Mouse (Mus musculus) T-helper 17 cell (primary cell): ENCODE data around the gene Npm1.

Experiments
- in situ Hi-C, 2 experiments: fragments of 300-600 bp; cut with MboI, MseI; formaldehyde crosslinking; loops; 1 replicate in 1 of 2; 2 replicates in 1 of 2; pipeline ENCODE4 v1.15.1; 2025; ENCODE audit warnings: high pct_unique_total_duplicates in 2 of 2

The Npm1 gene

GRCm38 (mm10) chr11:33181804-33182203 lies 18.8 kb upstream of the Npm1 start:
- in situ Hi-C loops, result loop anchor here in 1 of 2 experiments (5.0 kb wide), 1 partner anchor 100 kb away; no protein-coding TSS in a partner anchor

- in situ Hi-C loops, result loop anchor here in 1 of 2 experiments (5.0 kb wide), 1 partner anchor 102 kb away; no protein-coding TSS in a partner anchor
Measured at GRCm38 (mm10) chr11:33180701-33181116, 17.7 kb upstream of the Npm1 start.

- in situ Hi-C loops, result loop anchor here (5.0 to 10.0 kb wide), 4 partner anchors 102 to 545 kb away; no protein-coding TSS in a partner anchor
Measured at GRCm38 (mm10) chr11:33179802-33180201, 16.8 kb upstream of the Npm1 start.

- in situ Hi-C loops, result loop anchor here (5.0 to 10.0 kb wide), 3 partner anchors 116 to 548 kb away; no protein-coding TSS in a partner anchor
Measured at GRCm38 (mm10) chr11:33176525-33177245, 13.7 kb upstream of the Npm1 start.

DNA sequence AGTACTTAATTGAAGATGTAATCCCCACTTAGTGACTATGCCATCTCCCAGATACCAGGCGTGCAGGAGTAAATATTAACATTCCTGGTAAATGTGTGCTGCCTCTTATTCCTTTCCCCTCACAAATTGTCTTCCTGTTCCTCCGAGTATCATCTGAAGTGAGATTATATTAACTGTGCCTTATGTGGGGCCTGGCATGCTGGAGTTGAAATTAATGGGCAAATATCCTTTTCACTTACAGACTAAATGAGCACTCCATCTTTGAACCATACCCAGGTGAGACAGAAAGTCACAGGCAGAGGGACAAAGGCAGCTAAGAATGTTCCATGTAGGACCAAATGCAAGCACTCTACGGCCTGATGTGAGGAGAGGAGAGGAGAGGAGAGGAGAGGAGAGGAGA lies 12.8 kb upstream of the Npm1 start:
- in situ Hi-C loops, result loop anchor here (5.0 to 10.0 kb wide), 3 partner anchors 117 to 549 kb away; no protein-coding TSS in a partner anchor

DNA sequence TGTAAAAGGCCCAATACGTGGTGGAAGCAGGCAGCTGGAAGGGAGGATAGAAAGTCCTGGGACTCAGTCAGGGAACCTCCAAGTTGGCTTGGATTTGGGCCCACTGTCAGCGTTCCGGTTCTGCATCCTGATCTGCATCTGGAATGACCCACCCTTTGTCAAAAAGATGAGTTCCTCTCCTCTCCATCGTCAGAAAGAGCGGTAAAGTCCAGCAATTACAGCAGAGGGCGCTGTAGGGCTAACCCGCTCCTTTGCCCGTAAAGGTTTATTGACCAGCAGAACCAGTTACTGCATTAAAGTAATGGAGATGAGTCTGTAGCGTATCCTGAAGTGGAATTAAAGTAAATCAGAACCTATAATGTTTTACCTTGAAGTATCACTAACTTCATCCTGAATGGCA lies 7.5 kb upstream of the Npm1 start:
- in situ Hi-C loops, result loop anchor here in 1 of 2 experiments (10.0 to 25.0 kb wide), 4 partner anchors 554 to 1667 kb away; partner anchors contain the start of gene Spdl1

- in situ Hi-C loops, result loop anchor here in 1 of 2 experiments (25.0 kb wide), 3 partner anchors 900 to 1675 kb away; partner anchors contain the start of gene Spdl1
Measured at GRCm38 (mm10) chr11:33162211-33162997, 602 bp downstream of the Npm1 start.

DNA sequence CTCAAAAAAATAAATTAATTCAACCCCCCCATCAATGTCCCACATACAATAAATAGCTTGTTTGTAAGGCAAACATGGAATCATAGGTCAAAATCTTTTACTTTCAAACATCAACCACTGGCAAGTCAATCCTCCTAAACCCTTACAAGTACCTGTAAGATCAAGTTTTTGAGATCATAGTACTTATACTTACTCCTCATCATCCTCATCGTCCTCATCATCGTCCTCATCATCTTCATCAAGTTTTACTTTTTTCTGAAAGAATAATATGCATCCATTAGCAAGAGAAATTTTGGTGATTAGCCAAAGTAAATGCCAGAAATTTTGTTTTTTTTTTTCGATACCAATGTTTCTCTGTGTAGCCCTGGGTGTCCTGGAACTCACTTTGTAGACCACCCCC lies 3.3 kb downstream of the Npm1 start:
- in situ Hi-C loops, result loop anchor here in 1 of 2 experiments (25.0 kb wide), 3 partner anchors 903 to 1678 kb away; partner anchors contain the start of gene Spdl1

DNA sequence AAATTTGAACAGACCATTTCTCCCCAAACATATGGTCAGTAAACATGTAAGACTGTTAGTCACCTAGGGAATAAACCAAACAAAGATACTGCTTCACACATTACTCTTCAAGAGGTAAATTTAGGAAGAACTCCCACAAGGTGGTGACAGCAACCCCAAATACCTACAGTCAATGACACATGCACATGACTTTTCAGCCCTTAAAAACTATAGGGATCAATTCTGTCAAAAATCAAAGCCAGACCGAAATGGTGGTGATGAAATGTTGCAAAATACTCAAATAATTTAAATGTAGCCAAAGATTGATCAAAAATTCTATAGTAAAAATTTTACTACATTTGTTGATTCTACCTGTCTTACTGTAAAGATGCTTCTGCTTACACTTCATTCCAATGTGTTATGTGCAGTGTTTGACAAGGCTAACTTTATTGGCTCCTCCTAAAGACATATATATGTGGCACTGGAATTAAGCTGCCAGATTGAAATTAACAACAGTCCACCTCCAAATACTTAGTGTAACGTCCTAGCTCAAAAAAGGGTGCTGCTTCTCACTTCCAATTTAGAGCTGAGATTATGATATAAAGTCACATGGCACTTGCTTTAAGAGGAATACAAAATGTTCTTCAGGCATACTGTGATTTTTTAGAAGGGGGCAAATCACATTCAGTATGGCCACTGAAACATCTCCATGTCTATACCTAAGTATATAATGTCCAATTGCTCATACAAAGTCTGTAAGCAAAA lies 5.4 kb downstream of the Npm1 start:
- in situ Hi-C loops, result loop anchor here in 1 of 2 experiments (25.0 kb wide), 3 partner anchors 905 to 1680 kb away; partner anchors contain the start of gene Spdl1

GRCm38 (mm10) chr11:33156436-33157015 lies 6.5 kb downstream of the Npm1 start:
- in situ Hi-C loops, result loop anchor here in 1 of 2 experiments (25.0 kb wide), 3 partner anchors 906 to 1681 kb away; partner anchors contain the start of gene Spdl1

DNA sequence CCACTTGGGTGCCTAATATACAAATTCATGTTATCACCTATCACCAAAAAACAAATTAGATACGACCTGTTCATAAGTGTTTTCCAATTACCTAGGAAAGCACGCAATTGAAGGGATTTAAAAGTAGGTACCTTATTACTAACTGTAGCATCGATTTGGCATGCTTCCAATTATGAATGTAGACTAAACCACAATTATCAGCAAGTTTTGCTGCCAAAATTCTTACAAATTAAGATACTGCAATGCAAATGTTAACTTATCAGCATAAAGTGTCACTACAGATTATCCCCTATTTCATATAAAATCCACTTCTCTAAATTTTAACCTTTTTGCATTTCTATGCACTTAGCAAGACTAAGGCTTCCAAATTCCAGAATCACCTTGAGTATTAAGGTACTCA lies 8.5 kb downstream of the Npm1 start:
- in situ Hi-C loops, result loop anchor here in 1 of 2 experiments (25.0 kb wide), 3 partner anchors 908 to 1683 kb away; partner anchors contain the start of gene Spdl1

DNA sequence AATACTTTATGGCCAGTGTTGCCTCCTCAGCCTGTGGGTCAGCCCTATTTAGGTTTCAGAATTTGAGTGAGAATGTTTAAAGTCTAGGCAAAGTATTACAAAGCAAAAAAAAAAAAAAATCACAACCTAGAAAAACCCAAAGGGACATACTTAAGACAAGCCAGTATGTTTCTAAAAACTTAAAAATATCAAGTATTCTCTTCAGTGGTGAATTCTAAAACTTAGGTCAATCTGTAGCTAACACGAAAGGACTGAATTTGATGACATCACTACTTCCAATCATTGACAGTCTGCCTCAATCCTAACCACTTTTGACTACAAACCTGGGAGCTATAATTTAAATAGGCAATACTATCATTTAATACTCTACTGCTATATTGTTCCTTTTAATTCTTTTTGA lies 10.0 kb downstream of the Npm1 start:
- in situ Hi-C loops, result loop anchor here in 1 of 2 experiments (25.0 kb wide), 3 partner anchors 909 to 1684 kb away; partner anchors contain the start of gene Spdl1

- in situ Hi-C loops, result loop anchor here in 1 of 2 experiments (25.0 kb wide), 3 partner anchors 911 to 1686 kb away; partner anchors contain the start of gene Spdl1
Measured at GRCm38 (mm10) chr11:33151780-33152145, 11.2 kb downstream of the Npm1 start.

DNA sequence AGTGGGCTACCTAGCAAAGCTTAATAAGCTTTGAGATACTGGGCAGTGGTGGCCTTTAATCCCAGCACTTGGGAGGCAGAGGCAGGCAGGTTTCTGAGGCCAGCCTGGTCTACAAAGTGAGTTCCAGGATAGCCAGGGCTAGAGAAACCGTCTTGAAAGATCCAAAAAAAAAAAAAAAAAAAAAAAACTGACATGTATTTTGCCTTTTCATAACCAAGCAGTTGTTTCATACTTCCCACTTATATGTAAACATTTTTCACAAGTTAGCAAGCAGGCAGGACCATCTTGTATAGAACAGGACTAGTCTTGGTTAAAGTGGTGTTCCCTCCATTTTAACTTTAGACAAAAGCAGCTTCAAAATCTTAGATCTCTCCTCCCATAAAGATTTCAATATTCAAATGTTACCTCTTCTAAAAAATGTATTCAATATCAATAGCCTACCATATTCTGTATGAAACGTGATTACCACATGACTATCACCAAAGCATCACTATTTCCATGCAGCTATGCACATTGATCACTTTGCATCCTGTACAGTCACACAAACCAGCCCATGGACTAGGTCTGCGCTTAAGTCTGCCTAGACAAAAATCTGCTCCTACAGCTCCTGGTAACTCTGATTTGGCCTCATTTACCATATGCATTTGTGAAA lies 11.8 kb downstream of the Npm1 start:
- in situ Hi-C loops, result loop anchor here in 1 of 2 experiments (25.0 kb wide), 3 partner anchors 911 to 1686 kb away; partner anchors contain the start of gene Spdl1

- in situ Hi-C loops, result loop anchor here in 1 of 2 experiments (25.0 kb wide), 3 partner anchors 912 to 1687 kb away; partner anchors contain the start of gene Spdl1
Measured at GRCm38 (mm10) chr11:33150364-33150763, 12.6 kb downstream of the Npm1 start.

DNA sequence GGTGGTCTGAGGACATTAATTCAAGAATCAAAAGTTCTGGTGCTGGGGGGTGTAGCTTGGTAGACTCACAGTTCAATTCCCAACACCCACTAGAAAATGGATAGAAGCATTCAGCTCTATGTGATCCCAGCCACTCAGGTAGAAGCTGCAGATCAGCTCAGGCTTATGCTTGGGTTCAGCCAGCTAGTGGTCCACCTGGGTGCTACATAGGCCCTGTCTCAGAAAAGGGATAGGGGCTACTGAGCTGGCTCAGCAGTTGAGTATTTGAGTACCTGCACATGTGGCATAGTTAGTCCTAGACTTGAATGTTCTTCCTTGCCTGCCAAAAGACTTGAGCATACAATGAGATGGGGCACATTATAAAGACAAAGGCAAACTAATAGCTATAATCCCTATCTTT lies 13.6 kb downstream of the Npm1 start:
- in situ Hi-C loops, result loop anchor here in 1 of 2 experiments (25.0 kb wide), 1 partner anchor 537 kb away; no protein-coding TSS in a partner anchor

DNA sequence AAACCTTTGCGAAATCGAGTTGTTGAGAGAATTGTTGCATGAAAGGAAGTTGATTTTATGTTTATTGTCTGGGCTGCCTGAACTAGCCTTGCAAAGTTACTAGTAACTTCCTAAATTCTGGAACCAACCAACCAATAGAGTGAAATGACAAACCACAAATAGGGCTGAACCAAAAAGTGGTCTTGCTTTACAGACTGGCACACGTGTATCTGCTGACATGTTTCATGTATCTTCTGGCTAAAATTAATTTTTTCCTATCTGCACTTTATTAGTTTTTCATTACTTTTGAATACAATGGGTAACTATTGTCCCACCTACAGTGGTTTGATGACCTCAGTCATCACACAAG lies 13.9 kb downstream of the Npm1 start:
- in situ Hi-C loops, result loop anchor here in 1 of 2 experiments (25.0 kb wide), 1 partner anchor 537 kb away; no protein-coding TSS in a partner anchor

- in situ Hi-C loops, result loop anchor here in 1 of 2 experiments (25.0 kb wide), 1 partner anchor 536 kb away; no protein-coding TSS in a partner anchor
Measured at GRCm38 (mm10) chr11:33148338-33149087, 14.5 kb downstream of the Npm1 start.
